Mouse (Mus musculus) hindbrain, embryonic 14.5 days (tissue): ENCODE measurements around the gene Col4a3bp. TPM values are rescaled to one million over a fixed set of nuclear protein-coding genes. Genes with fewer than 3 reads are reported as not detected.
"Not testable (repeated sequence)": the region's sequence is repeated elsewhere in the genome, so short reads cannot be mapped to it uniquely, and the experiment has no call there.

Experiments
- ATAC-seq: fragments of 200-750 bp; cut with Nextera tagmentation; 2 replicates; pipeline ENCODE4 v1.8.0; 2017; ENCODE audit warnings: moderate number of reproducible peaks, mild to moderate bottlenecking, moderate TSS enrichment, moderate library complexity; ENCODE audit not compliant: low FRiP score
- DNase-seq: peaks from one replicate; pipeline ENCODE4 v3.0.0-alpha.2; 2015; ENCODE audit warnings: low spot score
- H3K27ac ChIP-seq: fragments of 300-500 bp; sonication (generic); 2 replicates; pipeline ENCODE4 v1.5.1; 2014; ENCODE audit warnings: mild to moderate bottlenecking, moderate library complexity
- H3K27me3 ChIP-seq: fragments of 300-500 bp; sonication (generic); 2 replicates; pipeline ENCODE4 v1.6.1; 2014; ENCODE audit warnings: mild to moderate bottlenecking, low read length, mixed read lengths; ENCODE audit not compliant: control insufficient read depth, insufficient read depth
- H3K36me3 ChIP-seq: fragments of 300-500 bp; sonication (generic); replicated peaks from 2 replicates; pipeline ENCODE4 v1.6.1; 2014; ENCODE audit not compliant: control insufficient read depth, insufficient read depth
- H3K4me1 ChIP-seq: fragments of 300-500 bp; sonication (generic); replicated peaks from 2 replicates; pipeline ENCODE4 v1.6.1; 2014; ENCODE audit warnings: antibody characterized with exemption, low read length, mixed read lengths; ENCODE audit not compliant: control insufficient read depth, insufficient read depth
- H3K4me2 ChIP-seq: fragments of 300-500 bp; sonication (generic); replicated peaks from 2 replicates; pipeline ENCODE4 v1.6.1; 2014; ENCODE audit warnings: mild to moderate bottlenecking, moderate library complexity
- H3K4me3 ChIP-seq: fragments of 300-500 bp; sonication (generic); replicated peaks from 2 replicates; pipeline ENCODE4 v1.5.1; 2014; ENCODE audit warnings: mild to moderate bottlenecking, low read length
- H3K9ac ChIP-seq: fragments of 300-500 bp; sonication (generic); 2 replicates; pipeline ENCODE4 v1.6.1; 2014
- H3K9me3 ChIP-seq: fragments of 300-500 bp; sonication (generic); 2 replicates; pipeline ENCODE4 v1.6.1; 2016; ENCODE audit warnings: low read length; ENCODE audit not compliant: control insufficient read depth
- WGBS: fragments of 180-500 bp; shearing (Covaris S2); extraction: QIAGEN DNeasy Blood & Tissue Kit; methylation state at CpG from one replicate; pipeline ENCODE4 v1.1.7; 2014; 5-methylcytosine and 5-hydroxymethylcytosine counted together
- polyA plus RNA-seq: library from polyadenylated mRNA; unstranded; fragments of >200 nt; fragmentation: Nextera tagmentation; extraction: Ambion mirVana; gene quantifications from 2 replicates; pipeline ENCODE4 v1.2.1, GENCODE M21; 2014

The Col4a3bp gene
- polyA plus RNA-seq, 1 experiment from 2014 or later, result 10.5 TPM

- ATAC-seq, result no peak
Measured at GRCm38 (mm10) chr13:96656673-96657072, 114.3 kb downstream of the Col4a3bp start.

GRCm38 (mm10) chr13:96658936-96659335 is 116.5 kb downstream of the Col4a3bp start:
- DNase-seq (no peak), ATAC-seq (no peak)
- WGBS, result 92% methylated on average over 7 of the region's 7 CpGs
- Histone ChIP-seq H3K9me3 (no peaks in the 10 kb centered on the region), H3K4me3 (no peak overlapping the region), H3K9ac (no peak overlapping the region), H3K4me1 (no peaks in the 10 kb centered on the region), H3K36me3 (peaks cover 98% of the 10 kb centered on the region), H3K4me2 (no peak overlapping the region), H3K27me3 (no peaks in the 10 kb centered on the region), H3K27ac (no peak overlapping the region)

More at GRCm38 (mm10) chr13:96656673-96657072, 114.3 kb downstream of the Col4a3bp start:
- Histone ChIP-seq H3K4me1 (no peaks in the 10 kb centered on the region), H3K9me3 (no peaks in the 10 kb centered on the region), H3K27me3 (no peaks in the 10 kb centered on the region), H3K27ac (no peak overlapping the region), H3K4me2 (no peak overlapping the region), H3K36me3 (peaks cover 96% of the 10 kb centered on the region), H3K4me3 (no peak overlapping the region), H3K9ac (no peak overlapping the region)
- no peak for DNase-seq
- 72% methylated on average over 1 of the region's 1 CpGs for WGBS

GRCm38 (mm10) chr13:96660095-96660860 is 117.9 kb downstream of the Col4a3bp start:
- ATAC-seq (peak; percentile 74), DNase-seq (no peak)
- Histone ChIP-seq H3K27ac (no peak overlapping the region), H3K4me3 (no peak overlapping the region), H3K9ac (no peak overlapping the region), H3K4me2 (no peak overlapping the region), H3K4me1 (no peaks in the 10 kb centered on the region), H3K27me3 (no peaks in the 10 kb centered on the region), H3K9me3 (no peaks in the 10 kb centered on the region), H3K36me3 (peaks cover 98% of the 10 kb centered on the region)
- WGBS, result 32% methylated on average over 10 of the region's 10 CpGs

- H3K9ac ChIP-seq, H3K9me3 ChIP-seq, H3K4me3 ChIP-seq, ATAC-seq, H3K4me2 ChIP-seq, H3K27me3 ChIP-seq, DNase-seq, H3K27ac ChIP-seq: not testable (repeated sequence)
- peaks cover 17% of the 10 kb centered on the region for H3K4me1 ChIP-seq
- H3K36me3 ChIP-seq, result peaks cover 85% of the 10 kb centered on the region
- WGBS, result 97% methylated on average over 4 of the region's 4 CpGs
Measured at GRCm38 (mm10) chr13:96663120-96663519, 120.7 kb downstream of the Col4a3bp start.

- 93% methylated on average over 7 of the region's 7 CpGs for WGBS
- no peak overlapping the region for H3K9ac ChIP-seq
Measured at GRCm38 (mm10) chr13:96664419-96664974, 122.1 kb downstream of the Col4a3bp start.

GRCm38 (mm10) chr13:96670019-96670405 is 127.6 kb downstream of the Col4a3bp start:
- H3K27ac ChIP-seq, result peak overlapping the region; percentile 97
- peaks cover 18% of the 10 kb centered on the region for H3K36me3 ChIP-seq
- peaks cover 40% of the 10 kb centered on the region for H3K4me1 ChIP-seq
- DNase-seq (no peak), ATAC-seq (no peak)
- no peaks in the 10 kb centered on the region for H3K9me3 ChIP-seq
- peak overlapping the region; percentile 80 for H3K4me2 ChIP-seq
- H3K4me3 ChIP-seq, result peak overlapping the region; percentile 88
- 5% methylated on average over 13 of the region's 13 CpGs for WGBS
- H3K27me3 ChIP-seq, result no peaks in the 10 kb centered on the region
- peak overlapping the region; percentile 95 for H3K9ac ChIP-seq

More at GRCm38 (mm10) chr13:96664419-96664974, 122.1 kb downstream of the Col4a3bp start:
- Histone ChIP-seq H3K27me3 (no peaks in the 10 kb centered on the region), H3K9me3 (no peaks in the 10 kb centered on the region), H3K4me1 (peaks cover 30% of the 10 kb centered on the region), H3K36me3 (peaks cover 71% of the 10 kb centered on the region), H3K4me2 (no peak overlapping the region), H3K27ac (no peak overlapping the region), H3K4me3 (no peak overlapping the region)
- no peak for DNase-seq
- ATAC-seq, result no peak

- Histone ChIP-seq H3K4me1 (peaks cover 40% of the 10 kb centered on the region), H3K9ac (peak within 1 kb of the TSS; percentile 95), H3K9me3 (no peaks in the 10 kb centered on the region), H3K4me3 (peak within 1 kb of the TSS; percentile 88), H3K27ac (peak within 1 kb of the TSS; percentile 97), H3K27me3 (no peaks in the 10 kb centered on the region), H3K36me3 (peaks cover 13% of the 10 kb centered on the region), H3K4me2 (peak within 1 kb of the TSS; percentile 80)
- WGBS, result under 1% methylated on average over 70 of the region's 70 CpGs
- DNase-seq (peak; percentile 98), ATAC-seq (peak; percentile 100)
Measured at GRCm38 (mm10) chr13:96670406-96671077, 128.1 kb downstream of the Col4a3bp start, which contains the start of gene Hmgcr. TSS of gene Hmgcr (minus strand) at chr13:96670936.

GRCm38 (mm10) chr13:96671078-96671905 is 128.9 kb downstream of the Col4a3bp start:
- peaks cover 7% of the 10 kb centered on the region for H3K36me3 ChIP-seq
- DNase-seq (no peak), ATAC-seq (no peak)
- H3K4me3 ChIP-seq, result peak overlapping the region; percentile 88
- H3K27ac ChIP-seq, result peak overlapping the region; percentile 90
- peaks cover 40% of the 10 kb centered on the region for H3K4me1 ChIP-seq
- no peaks in the 10 kb centered on the region for H3K9me3 ChIP-seq
- peak overlapping the region; percentile 41 for H3K9ac ChIP-seq
- 13% methylated on average over 31 of the region's 31 CpGs for WGBS
- H3K27me3 ChIP-seq, result no peaks in the 10 kb centered on the region
- H3K4me2 ChIP-seq, result peak overlapping the region; percentile 58
